ENCODE assay signal across 17 mouse cellular contexts in genomic region chr6:84710831-84711230, GRCm38 (mm10).
"Had no signal": no experiment of that assay in that cellular context is flagged by ENCODE, and none has a peak within 500 bp of the region (broad histone marks: within the 10 kb centered on the region; RNA-seq: fewer than 3 reads in every experiment).

No protein-coding gene starts in this region.

- H3K9me3 ChIP-seq: limb, embryonic 13.5 days; liver, embryonic 13.5 days; neural tube, embryonic 12.5 days; neural tube, embryonic 15.5 days had no signal

- H3K4me3 ChIP-seq: limb, embryonic 13.5 days; liver, embryonic 13.5 days; neural tube, embryonic 12.5 days; neural tube, embryonic 15.5 days had no signal

- H3K9ac ChIP-seq: limb, embryonic 13.5 days; liver, embryonic 13.5 days; neural tube, embryonic 12.5 days; neural tube, embryonic 15.5 days had no signal

- H3K36me3 ChIP-seq: limb, embryonic 13.5 days; liver, embryonic 13.5 days; neural tube, embryonic 12.5 days; neural tube, embryonic 15.5 days had no signal

- H3K27me3 ChIP-seq: limb, embryonic 13.5 days; liver, embryonic 13.5 days; neural tube, embryonic 12.5 days; neural tube, embryonic 15.5 days had no signal

- H3K27ac ChIP-seq: limb, embryonic 13.5 days; liver, embryonic 13.5 days; neural tube, embryonic 12.5 days; neural tube, embryonic 15.5 days; stomach, postnatal 0 days had no signal

- H3K4me1 ChIP-seq: limb, embryonic 13.5 days; liver, embryonic 13.5 days; neural tube, embryonic 12.5 days had no signal

- H3K4me2 ChIP-seq: limb, embryonic 13.5 days; liver, embryonic 13.5 days; midbrain, embryonic 11.5 days; neural tube, embryonic 12.5 days; neural tube, embryonic 15.5 days had no signal

- DNase-seq: kidney, adult 9 months; kidney, postnatal 14 days; kidney, postnatal 4 days; left cerebral cortex, postnatal 4 days; liver, embryonic 13.5 days; lung, adult 2 months; lung, postnatal 14 days; lung, postnatal 4 days; midbrain, embryonic 14.5 days; thymus, adult 2 months; thymus, postnatal 14 days; thymus, postnatal 4 days had no signal
